Mouse (Mus musculus) intestine, postnatal 0 days (tissue): ENCODE results near the gene Agap1. TPM values are rescaled to one million over a fixed set of nuclear protein-coding genes. Genes with fewer than 3 reads are reported as not detected.
"Not testable (repeated sequence)": the region's sequence is repeated elsewhere in the genome, so short reads cannot be mapped to it uniquely, and the experiment has no call there.

Experiments
- ATAC-seq: fragments of 200-750 bp; cut with Nextera tagmentation; 2 replicates; pipeline ENCODE4 v1.8.0; 2017; ENCODE audit warnings: mild to moderate bottlenecking, moderate TSS enrichment, moderate library complexity
- H3K27ac ChIP-seq: fragments of 300-500 bp; sonication (generic); 2 replicates; pipeline ENCODE4 v1.5.1; 2014; ENCODE audit warnings: mild to moderate bottlenecking, low read depth, low read length, moderate library complexity
- H3K27me3 ChIP-seq: fragments of 300-500 bp; sonication (generic); replicated peaks from 2 replicates; pipeline ENCODE4 v1.6.1; 2014; ENCODE audit warnings: low read length, mixed read lengths; ENCODE audit not compliant: control insufficient read depth, insufficient read depth
- H3K36me3 ChIP-seq: fragments of 300-500 bp; sonication (generic); 2 replicates; pipeline ENCODE4 v1.6.1; 2014; ENCODE audit warnings: mild to moderate bottlenecking, moderate library complexity; ENCODE audit not compliant: control insufficient read depth, insufficient read depth
- H3K4me1 ChIP-seq: fragments of 300-500 bp; sonication (generic); replicated peaks from 2 replicates; pipeline ENCODE4 v1.6.1; 2014; ENCODE audit warnings: antibody characterized with exemption, low read length, mixed read lengths; ENCODE audit not compliant: control insufficient read depth, insufficient read depth
- H3K4me2 ChIP-seq: fragments of 300-500 bp; sonication (generic); replicated peaks from 2 replicates; pipeline ENCODE4 v1.6.1; 2014; ENCODE audit warnings: low read depth, mild to moderate bottlenecking, moderate library complexity
- H3K4me3 ChIP-seq: fragments of 300-500 bp; sonication (generic); 2 replicates; pipeline ENCODE4 v1.5.1; 2014; ENCODE audit warnings: low read depth, low read length
- H3K9ac ChIP-seq: fragments of 300-500 bp; sonication (generic); 2 replicates; pipeline ENCODE4 v1.6.1; 2014; ENCODE audit warnings: mild to moderate bottlenecking, low read depth, low read length
- H3K9me3 ChIP-seq: fragments of 300-500 bp; sonication (generic); 2 replicates; pipeline ENCODE4 v1.6.1; 2016; ENCODE audit warnings: mixed run types; ENCODE audit not compliant: control insufficient read depth
- CTCF ChIP-seq: sonication (generic); IDR thresholded peaks from 2 replicates; pipeline ENCODE4 v1.5.1; 2016; ENCODE audit warnings: low read depth, mild to moderate bottlenecking, control low read depth, antibody characterized with exemption, moderate library complexity
- WGBS: fragments of 180-500 bp; shearing (Covaris S2); extraction: QIAGEN DNeasy Blood & Tissue Kit; methylation state at CpG from one replicate; pipeline ENCODE4 v1.1.7; 2014; 5-methylcytosine and 5-hydroxymethylcytosine counted together
- polyA plus RNA-seq: library from polyadenylated mRNA; unstranded; fragments of >200 nt; fragmentation: Nextera tagmentation; extraction: Ambion mirVana; gene quantifications from 2 replicates; pipeline ENCODE4 v1.2.1, GENCODE M21; 2015

Agap1 gene
- polyA plus RNA-seq, 1 experiment from 2014 or later: 6.1 TPM

- no peak overlapping the region for H3K4me3 ChIP-seq
- peaks cover 9% of the 10 kb centered on the region; the same call in 1 of the 2 replicates for H3K4me1 ChIP-seq
- no peak for ATAC-seq
- H3K4me2 ChIP-seq: no peak overlapping the region
- H3K36me3 ChIP-seq: no peaks in the 10 kb centered on the region
- no peaks in the 10 kb centered on the region for H3K9me3 ChIP-seq
- H3K27ac ChIP-seq: no peak overlapping the region
- H3K27me3 ChIP-seq: no peaks in the 10 kb centered on the region
- 81% methylated on average over 5 of the region's 5 CpGs for WGBS
- no peak for TF ChIP-seq CTCF
- H3K9ac ChIP-seq: no peak overlapping the region
These were observed 38.6 kb downstream of the Agap1 start for GRCm38 (mm10) chr1:89493177-89493576.

DNA sequence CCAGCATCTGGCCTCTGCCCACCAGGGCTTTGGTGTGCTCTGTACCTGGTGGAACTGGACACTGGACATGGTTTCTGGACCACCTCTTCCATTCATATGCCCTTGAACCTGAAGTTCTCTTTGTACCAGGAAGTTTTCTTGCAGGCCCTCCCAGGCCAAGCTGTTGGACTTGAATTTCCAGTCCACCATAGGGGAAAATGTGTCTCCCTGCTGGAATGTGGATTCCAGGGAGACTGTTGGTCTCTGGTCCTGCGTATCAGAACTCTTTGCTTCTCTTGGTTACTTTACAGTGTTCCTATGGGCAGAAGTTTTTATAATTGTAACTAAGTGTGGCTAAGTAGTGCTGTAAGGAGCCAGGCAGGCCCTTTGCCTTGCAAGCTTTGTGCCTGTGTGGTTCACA is 40.2 kb downstream of the Agap1 start:
- 0 out of 2 replicates have a peak, but pooled peaks cover 2% of the 10 kb centered on the region for H3K4me1 ChIP-seq
- H3K4me3 ChIP-seq: no peak overlapping the region
- H3K9ac ChIP-seq: no peak overlapping the region
- no peaks in the 10 kb centered on the region for H3K9me3 ChIP-seq
- no peak for ATAC-seq
- H3K36me3 ChIP-seq: no peaks in the 10 kb centered on the region
- WGBS: 46% methylated on average over 1 of the region's 1 CpGs
- H3K27me3 ChIP-seq: no peaks in the 10 kb centered on the region
- TF ChIP-seq CTCF: no peak
- no peak overlapping the region for H3K4me2 ChIP-seq
- no peak overlapping the region for H3K27ac ChIP-seq

GRCm38 (mm10) chr1:89496204-89496603 is 41.6 kb downstream of the Agap1 start:
- no peak overlapping the region for H3K9ac ChIP-seq
- H3K4me2 ChIP-seq: no peak overlapping the region
- no peaks in the 10 kb centered on the region for H3K27me3 ChIP-seq
- no peak for TF ChIP-seq CTCF
- no peak overlapping the region for H3K4me3 ChIP-seq
- H3K4me1 ChIP-seq: 0 out of 2 replicates have a peak, but pooled peaks cover 2% of the 10 kb centered on the region
- WGBS: 57% methylated on average over 7 of the region's 7 CpGs
- no peak for ATAC-seq
- no peaks in the 10 kb centered on the region for H3K9me3 ChIP-seq
- no peaks in the 10 kb centered on the region for H3K36me3 ChIP-seq
- no peak overlapping the region for H3K27ac ChIP-seq

DNA sequence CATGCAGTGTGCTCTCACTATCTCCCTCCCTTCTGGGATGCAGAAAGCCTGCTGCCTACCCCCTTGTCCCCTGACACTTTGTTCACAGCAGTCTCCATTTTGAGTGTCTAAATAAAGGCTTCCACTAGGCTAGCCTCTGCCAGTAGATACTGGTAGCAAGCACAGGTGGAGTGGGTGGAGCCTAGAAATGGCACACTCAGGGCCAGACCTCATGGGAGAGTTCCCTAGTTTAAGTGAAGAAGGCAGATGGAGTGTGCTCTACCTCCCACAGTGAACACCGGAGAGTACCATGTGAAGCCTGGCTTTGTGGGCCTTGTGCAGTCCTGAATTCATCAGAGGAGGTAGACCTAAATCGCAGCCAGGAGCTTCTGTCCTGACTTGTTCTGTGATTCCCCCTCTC is 46.3 kb downstream of the Agap1 start:
- Histone ChIP-seq H3K9me3 (no peaks in the 10 kb centered on the region), H3K4me1 (0 out of 2 replicates have a peak, but pooled peaks cover 2% of the 10 kb centered on the region), H3K4me2 (no peak overlapping the region), H3K4me3 (no peak overlapping the region), H3K27ac (no peak overlapping the region), H3K27me3 (no peaks in the 10 kb centered on the region), H3K36me3 (no peaks in the 10 kb centered on the region), H3K9ac (no peak overlapping the region)
- no peak for ATAC-seq
- TF ChIP-seq CTCF: no peak
- 88% methylated on average over 2 of the region's 2 CpGs for WGBS

DNA sequence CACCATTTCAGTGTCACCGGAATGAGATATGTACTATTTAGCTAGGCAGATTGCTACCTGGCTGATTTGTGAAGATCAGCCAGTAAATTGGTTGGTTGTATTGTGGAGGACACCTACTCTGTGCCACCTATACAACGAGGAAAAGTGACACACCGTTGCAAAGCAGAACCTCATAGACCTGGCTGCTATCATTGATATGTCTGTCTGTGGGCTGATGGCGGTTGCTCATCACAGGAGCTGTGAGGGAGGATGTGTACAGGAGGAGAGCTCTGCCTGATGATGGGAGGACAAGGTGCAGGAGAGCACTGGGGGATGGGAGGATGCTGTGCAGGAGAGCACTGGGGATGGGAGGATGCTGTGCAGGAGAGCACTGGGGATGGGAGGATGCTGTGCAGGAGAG is 46.7 kb downstream of the Agap1 start:
- Histone ChIP-seq H3K4me2 (no peak overlapping the region), H3K9ac (no peak overlapping the region), H3K36me3 (no peaks in the 10 kb centered on the region), H3K27me3 (no peaks in the 10 kb centered on the region), H3K4me1 (no peaks in the 10 kb centered on the region), H3K9me3 (no peaks in the 10 kb centered on the region), H3K4me3 (no peak overlapping the region), H3K27ac (no peak overlapping the region)
- no peak for TF ChIP-seq CTCF
- WGBS: 89% methylated on average over 4 of the region's 4 CpGs
- ATAC-seq: no peak

GRCm38 (mm10) chr1:89501891-89502290 is 47.3 kb downstream of the Agap1 start:
- ATAC-seq, H3K36me3 ChIP-seq, H3K9me3 ChIP-seq, H3K27me3 ChIP-seq, H3K4me3 ChIP-seq, H3K9ac ChIP-seq, H3K4me2 ChIP-seq, H3K27ac ChIP-seq, H3K4me1 ChIP-seq: not testable (repeated sequence)

DNA sequence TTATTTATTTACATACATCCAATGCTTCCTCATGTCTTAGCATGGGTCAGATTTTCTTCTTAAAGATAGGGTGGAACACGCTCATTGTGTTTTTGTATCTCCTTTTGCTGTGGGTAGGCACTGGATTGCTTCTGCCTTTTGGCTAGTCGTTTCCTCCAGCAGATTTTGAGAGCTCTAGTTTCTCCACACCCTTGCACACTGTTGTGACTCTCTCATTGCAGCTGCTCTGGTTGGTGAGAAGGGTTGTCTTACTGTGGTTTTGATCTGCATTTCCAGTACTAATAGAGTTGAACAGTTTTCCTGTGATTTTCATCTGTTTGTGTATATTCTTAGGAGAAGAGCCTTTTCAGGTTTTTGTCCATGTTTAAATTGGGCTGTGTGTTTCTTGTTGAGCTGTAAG is 54.6 kb downstream of the Agap1 start:
- 59% methylated on average over 2 of the region's 2 CpGs for WGBS
- H3K9ac ChIP-seq: no peak overlapping the region
- no peaks in the 10 kb centered on the region for H3K36me3 ChIP-seq
- H3K27me3 ChIP-seq: no peaks in the 10 kb centered on the region
- 0 out of 2 replicates have a peak, but pooled peaks cover 14% of the 10 kb centered on the region for H3K4me1 ChIP-seq
- H3K27ac ChIP-seq: no peak overlapping the region
- no peak overlapping the region for H3K4me3 ChIP-seq
- no peaks in the 10 kb centered on the region for H3K9me3 ChIP-seq
- H3K4me2 ChIP-seq: no peak overlapping the region
- TF ChIP-seq CTCF: no peak
- no peak for ATAC-seq
